Mouse (Mus musculus) embryo, embryonic 9.5 days (tissue): Measurements from ENCODE around the gene Gm14322.
"Not testable (repeated sequence)": the region's sequence is repeated elsewhere in the genome, so short reads cannot be mapped to it uniquely, and the experiment has no call there.

Experiments
- DNase-seq: peaks from one replicate; pipeline ENCODE4 v3.0.0-alpha.2; 2017; ENCODE audit errors: extremely low spot score

Gm14322 gene

GRCm38 (mm10) chr2:177758941-177759558 lies at the start of gene Gm14322:
Gene Gm14322 (plus strand): TSS chr2:177759288.
- DNase-seq = peak; percentile 1

GRCm38 (mm10) chr2:177741487-177741886 lies 17.6 kb upstream of the Gm14322 start:
- DNase-seq = not testable (repeated sequence)

GRCm38 (mm10) chr2:177787351-177787750 lies 28.3 kb downstream of the Gm14322 start:
- DNase-seq = not testable (repeated sequence)

DNA sequence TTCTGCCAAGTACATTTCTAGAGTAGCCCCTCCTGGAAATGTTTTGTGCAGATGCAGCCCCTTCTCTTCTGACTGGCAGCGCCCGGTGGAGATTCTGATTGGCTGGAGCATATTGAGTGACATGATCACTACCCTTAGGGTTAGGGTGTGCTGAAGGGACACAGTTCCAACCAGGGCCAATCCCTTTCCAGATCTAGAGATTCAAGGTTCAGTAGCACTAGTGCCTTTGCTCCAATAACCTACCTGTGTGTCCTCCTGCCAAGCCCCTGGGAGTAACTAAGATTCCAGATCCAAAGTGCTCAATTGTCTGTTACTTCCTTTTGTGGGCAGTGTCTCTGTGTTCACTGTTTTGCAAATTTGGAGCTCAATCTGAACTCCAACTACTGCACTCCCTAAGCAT lies 47.1 kb downstream of the Gm14322 start:
- not testable (repeated sequence) for DNase-seq
